Mouse (Mus musculus) embryonic stem cell, embryonic (primary cell): Measurements from ENCODE around the gene Islr2.

Experiments
- CTCF ChIA-PET, 4 experiments: fragments of 300-600 bp in 2 of 4; fragments of 350-600 bp in 2 of 4; sonication (Branson Sonifier 250); formaldehyde crosslinking; loops; one replicate each; lab custom pipeline; 2022; ENCODE audit warnings: inconsistent platforms in 2 of 4; lab: Charles Lee
- POLR2A ChIA-PET, 4 experiments: fragments of 300-600 bp in 2 of 4; fragments of 350-600 bp in 2 of 4; sonication (Branson Sonifier 250); formaldehyde crosslinking; loops; one replicate each; lab custom pipeline; 2022; ENCODE audit warnings: antibody characterized with exemption in 4 of 4, inconsistent platforms in 1 of 4; lab: Charles Lee

Islr2 gene

DNA sequence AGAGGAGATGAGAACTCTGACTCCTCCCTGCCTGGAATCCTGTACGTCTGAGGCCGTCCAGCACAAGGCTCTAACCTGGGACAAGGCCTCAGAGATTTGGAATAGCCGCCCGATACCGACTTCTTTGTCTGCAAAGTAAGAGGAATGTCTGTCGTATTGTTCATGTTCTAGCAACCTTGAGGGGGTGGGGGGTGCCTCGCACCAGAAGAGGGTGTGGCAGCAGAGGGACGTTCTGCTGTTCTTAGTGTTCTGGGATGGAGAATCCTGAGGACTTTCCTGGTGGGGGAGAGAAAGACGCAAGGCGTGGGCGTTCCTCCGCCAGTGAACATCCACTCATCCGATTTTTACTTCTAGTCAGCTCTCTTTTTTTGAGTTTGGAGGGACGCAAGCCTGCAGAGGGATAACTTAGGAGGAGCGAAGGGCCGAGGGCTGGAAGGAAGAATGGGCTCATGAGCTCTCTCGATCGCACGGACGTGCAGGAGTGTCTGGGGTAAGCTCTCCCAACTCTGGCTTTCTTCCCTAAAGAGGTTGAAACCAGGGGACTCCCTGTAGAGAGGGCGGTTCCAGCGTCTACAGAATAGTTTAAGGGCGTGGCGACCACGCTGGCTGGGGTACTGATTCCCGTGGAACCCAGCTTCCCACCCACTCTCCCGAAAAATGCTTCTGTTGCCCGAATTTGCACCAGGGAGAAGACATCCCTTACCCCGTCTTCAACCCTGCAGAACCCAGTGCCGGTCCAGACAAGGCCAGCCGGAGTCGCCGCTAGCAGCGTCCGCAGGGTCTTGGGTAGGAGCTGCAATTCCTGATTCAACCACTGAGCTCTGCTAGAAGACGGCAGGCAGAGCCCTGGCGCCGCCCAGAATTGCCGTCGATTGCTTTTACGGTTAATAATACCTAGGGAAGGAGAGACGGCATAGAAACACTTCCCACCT is at the start of gene Islr2, which contains the start of gene Islr:
Gene Islr2 (minus strand): TSS at position 804 of the 932 bp plus-strand sequence.
Gene Islr (minus strand): TSS at position 791 of the 932 bp plus-strand sequence.
- ChIA-PET POLR2A (interaction anchor here (0.6 to 10.5 kb wide), 64 partner anchors 8 to 828 kb away, joined by 3 to 125 read pairs (median 5); partner anchors contain the start of genes Nptn (in 2 of the 4), Pml (in 2 of the 4), Arid3b (in 1 of the 4) and Cyp11a1 (in 1 of the 4)), CTCF (interaction anchor here (0.6 to 4.2 kb wide), 124 partner anchors 8 to 1299 kb away, joined by 3 to 108 read pairs (median 4); partner anchors contain the start of gene Cyp11a1 (in 1 of the 4))

DNA sequence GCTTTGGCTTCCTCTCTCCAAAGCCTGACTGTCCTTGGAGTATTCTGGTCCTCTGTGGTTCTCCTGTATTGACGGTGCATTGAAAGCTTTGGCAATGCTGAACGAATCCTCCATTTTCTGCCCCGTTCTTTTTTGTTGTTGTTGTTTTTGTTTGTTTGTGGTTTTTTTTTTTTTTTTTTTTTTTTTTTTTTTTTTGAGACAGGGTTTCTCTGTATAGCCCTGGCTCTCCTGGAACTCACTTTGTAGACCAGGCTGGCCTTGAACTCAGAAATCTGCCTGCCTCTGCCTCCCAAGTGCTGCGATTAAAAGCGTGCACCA is 49.6 kb upstream of the Islr2 start:
- ChIA-PET CTCF (interaction anchor here (0.5 to 1.6 kb wide), 14 partner anchors 13 to 711 kb away, joined by 3 to 13 read pairs (median 4); no protein-coding TSS in a partner anchor), POLR2A (interaction anchor here (0.5 to 3.7 kb wide), 32 partner anchors 8 to 1069 kb away, joined by 3 to 45 read pairs (median 5); no protein-coding TSS in a partner anchor)

DNA sequence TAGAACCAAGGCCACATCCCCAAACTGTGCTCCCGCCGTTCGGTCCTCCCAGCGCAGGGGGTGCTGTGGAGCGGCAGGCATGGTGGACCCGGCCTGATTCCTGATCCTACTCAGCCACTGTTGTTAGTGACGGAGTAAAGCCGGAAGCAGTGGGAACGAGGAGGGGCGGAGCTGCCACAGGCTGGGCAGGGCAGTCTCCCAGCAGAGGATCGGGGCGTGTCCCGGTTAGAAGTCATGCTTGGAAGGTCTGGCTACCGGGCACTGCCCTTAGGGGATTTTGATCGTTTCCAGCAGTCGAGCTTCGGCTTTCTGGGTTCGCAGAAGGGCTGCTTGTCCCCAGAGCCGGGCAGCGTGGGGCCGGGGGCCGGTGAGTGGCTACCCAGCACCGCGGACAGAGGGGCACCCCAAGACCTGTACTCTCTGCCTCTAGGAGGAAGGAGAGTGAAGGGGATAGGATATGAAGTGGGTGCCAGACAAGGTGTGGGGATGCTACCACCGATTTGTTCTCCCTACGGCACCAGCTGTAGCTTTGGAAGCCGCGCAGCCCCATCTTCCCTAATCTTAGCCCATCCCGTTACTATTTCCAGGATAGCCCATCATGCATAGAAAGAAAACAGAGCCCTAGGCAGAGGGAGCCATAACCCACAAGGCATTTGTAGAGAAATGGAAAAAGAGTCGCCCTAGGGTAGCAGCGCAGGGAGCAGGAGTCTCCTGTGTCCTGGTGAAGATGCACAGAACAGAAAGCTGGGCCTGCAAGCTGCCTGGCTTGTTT is 49.1 kb upstream of the Islr2 start, which contains the start of gene Stoml1:
Gene Stoml1 (plus strand): TSS at position 132 of the 772 bp plus-strand sequence.
- ChIA-PET POLR2A (interaction anchor here (0.5 to 3.7 kb wide), 47 partner anchors 9 to 1176 kb away, joined by 3 to 45 read pairs (median 4); partner anchors contain the start of genes Arid3b (in 1 of the 4) and Nptn (in 1 of the 4)), CTCF (interaction anchor here (0.5 to 1.6 kb wide), 26 partner anchors 9 to 710 kb away, joined by 3 to 18 read pairs (median 4); no protein-coding TSS in a partner anchor)

DNA sequence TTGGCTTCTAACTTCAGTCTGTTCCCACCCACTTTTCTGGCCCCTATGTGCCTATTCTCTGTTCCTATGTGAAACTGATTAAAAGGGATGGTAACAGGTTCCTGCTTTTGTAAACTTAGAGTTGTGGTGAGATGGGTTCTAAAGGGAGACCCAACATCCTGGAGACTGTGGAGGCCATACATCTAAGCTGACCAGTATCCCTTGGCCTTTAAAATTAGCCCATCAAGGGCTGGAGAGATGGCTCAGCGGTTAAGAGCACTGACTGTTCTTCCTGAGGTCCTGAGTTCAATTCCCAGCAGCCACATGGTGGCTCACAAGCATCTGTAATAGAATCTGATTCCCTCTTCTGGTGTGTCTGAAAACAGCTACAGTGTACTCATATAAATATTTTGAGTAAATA is 46.6 kb upstream of the Islr2 start:
- ChIA-PET CTCF (interaction anchor here (0.6 to 5.7 kb wide), 14 partner anchors 10 to 34 kb away, joined by 3 to 57 read pairs (median 8); no protein-coding TSS in a partner anchor), POLR2A (interaction anchor here (0.7 to 13.0 kb wide), 24 partner anchors 9 to 485 kb away, joined by 3 to 458 read pairs (median 8); partner anchors contain the start of gene Clk3 (in 1 of the 4))

DNA sequence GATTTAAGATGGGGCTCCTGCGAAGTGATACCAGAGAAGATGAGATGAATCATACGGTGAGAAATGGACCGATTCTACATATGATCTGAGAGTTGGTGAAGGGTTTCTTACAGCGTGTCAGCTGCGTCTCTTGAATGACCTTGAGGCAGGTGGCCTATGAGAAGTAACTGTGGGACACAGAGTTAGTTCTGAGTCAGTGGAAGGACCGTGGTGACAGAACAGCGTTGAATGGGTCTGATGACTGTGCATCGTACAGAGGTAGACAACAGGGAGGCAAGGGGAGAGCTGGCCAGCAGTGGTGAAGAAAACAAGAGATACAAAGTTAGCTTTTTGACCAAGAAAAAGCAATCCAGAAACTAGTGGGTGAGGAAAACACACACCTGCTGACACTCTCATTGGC is 46.2 kb upstream of the Islr2 start:
- ChIA-PET POLR2A (interaction anchor here (0.7 to 13.0 kb wide), 49 partner anchors 8 to 484 kb away, joined by 3 to 458 read pairs (median 6); partner anchors contain the start of genes Arid3b (in 1 of the 4), Clk3 (in 1 of the 4), Islr (in 1 of the 4) and Islr2 (in 1 of the 4)), CTCF (interaction anchor here (0.5 to 5.7 kb wide), 34 partner anchors 9 to 624 kb away, joined by 3 to 57 read pairs (median 4); partner anchors contain the start of genes Islr (in 1 of the 4) and Islr2 (in 1 of the 4))

DNA sequence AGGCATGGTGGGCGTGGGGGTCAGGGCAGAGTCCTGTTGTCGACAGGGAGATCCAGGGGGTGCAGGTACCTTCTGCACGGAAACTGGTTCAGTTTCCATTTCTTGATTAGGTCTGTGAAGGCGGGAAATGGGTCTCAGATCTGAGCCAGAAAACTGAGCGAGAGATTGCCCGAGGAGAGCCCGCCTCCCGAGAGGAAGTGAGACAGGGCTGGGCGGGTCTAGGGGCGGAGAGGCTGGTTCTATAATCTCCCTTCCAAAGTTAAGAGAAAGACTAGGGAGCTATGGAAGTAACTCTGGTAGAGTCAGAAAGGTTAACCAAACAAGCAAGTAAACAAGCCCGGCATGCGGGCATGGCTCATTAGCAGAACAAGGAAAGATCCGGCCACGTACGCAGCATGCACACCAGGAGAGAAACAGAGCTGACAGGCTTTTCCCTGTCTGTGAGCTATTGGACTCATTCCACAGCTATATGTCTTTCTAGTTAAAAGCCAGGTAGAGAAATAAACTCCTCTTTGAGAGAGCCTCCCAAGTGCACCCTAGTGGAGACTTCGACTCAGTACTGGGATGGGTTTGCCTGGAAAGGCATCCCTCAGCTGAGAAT is 45.6 kb upstream of the Islr2 start, which contains the start of gene Pml:
Gene Pml (minus strand): TSS at position 195 of the 601 bp plus-strand sequence.
- ChIA-PET POLR2A (interaction anchor here (0.6 to 13.0 kb wide), 51 partner anchors 8 to 484 kb away, joined by 3 to 458 read pairs (median 5); partner anchors contain the start of genes Arid3b (in 1 of the 4), Clk3 (in 1 of the 4), Islr (in 1 of the 4) and Islr2 (in 1 of the 4)), CTCF (interaction anchor here (0.5 to 5.7 kb wide), 37 partner anchors 9 to 1209 kb away, joined by 3 to 57 read pairs (median 4); partner anchors contain the start of genes Islr (in 1 of the 4) and Islr2 (in 1 of the 4))

DNA sequence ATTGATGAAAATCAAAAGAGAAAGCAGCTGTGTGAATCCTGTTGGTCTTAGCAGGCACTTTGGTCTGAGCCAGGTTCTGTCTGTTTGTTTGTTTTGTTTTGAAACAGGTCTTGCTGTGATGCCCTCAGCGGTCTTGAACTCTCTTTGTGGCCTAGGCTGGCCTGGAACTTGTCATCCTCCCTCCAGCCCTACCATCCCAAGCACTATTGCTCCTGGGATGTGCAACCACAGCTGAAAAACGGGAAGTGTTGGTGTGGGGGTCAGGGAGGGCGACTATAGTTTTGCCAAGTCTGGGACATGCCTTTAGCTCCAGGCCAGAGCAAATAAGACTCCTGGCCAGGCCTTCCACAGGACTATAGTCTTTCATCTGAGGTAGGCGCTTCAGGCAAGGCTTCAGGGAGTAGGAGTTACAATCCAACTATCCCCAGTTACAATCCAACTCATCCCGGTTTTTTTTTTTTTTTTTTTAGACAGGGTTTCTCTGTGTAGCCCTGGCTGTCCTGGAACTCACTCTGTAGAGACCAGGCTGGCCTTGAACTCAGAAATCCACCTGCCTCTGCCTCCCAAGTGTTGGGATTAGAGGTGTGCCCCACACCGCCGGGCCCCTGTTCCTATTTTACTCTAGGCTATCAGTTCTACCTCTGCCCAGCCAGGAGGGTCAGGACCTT is 44.8 kb upstream of the Islr2 start:
- POLR2A ChIA-PET = interaction anchor here (0.6 to 13.0 kb wide), 44 partner anchors 7 to 1065 kb away, joined by 3 to 458 read pairs (median 6); no protein-coding TSS in a partner anchor

DNA sequence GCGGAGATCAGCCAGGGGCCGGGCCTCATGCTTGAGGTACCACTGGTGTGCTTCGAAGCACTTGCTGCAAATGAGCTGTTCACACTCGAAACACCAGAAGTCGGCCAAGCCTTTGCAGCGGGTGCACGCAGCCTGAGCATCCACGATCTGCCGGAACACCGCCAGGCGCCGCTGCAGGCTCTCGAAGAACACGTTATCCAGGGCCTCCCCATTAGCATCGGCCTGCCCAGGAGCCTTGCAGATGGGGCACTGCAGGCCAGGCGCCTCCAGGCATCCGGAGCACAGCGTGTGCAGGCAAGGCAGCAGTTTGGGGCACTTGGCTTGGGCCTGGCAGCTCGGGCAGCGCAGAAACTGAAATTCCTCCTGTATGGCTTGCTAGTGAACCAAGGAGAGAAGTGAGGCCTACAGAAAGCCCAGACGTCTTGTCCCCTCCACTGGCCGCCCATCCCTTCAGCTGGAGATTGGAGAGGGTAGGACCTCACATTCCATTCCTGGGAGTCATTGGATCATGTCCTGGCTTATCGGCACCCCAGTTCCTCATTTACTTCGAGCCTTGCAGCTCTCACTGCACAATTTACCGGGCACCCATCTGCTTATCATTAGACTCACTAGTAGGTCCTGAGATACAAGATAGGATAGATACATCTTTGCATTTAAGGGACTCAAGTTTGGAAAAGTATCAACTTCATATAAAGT is 43.1 kb upstream of the Islr2 start:
- POLR2A ChIA-PET = interaction anchor here (0.6 to 13.0 kb wide), 35 partner anchors 10 to 309 kb away, joined by 3 to 458 read pairs (median 4); no protein-coding TSS in a partner anchor
- CTCF ChIA-PET = interaction anchor here (0.6 to 5.7 kb wide), 35 partner anchors 9 to 1618 kb away, joined by 3 to 57 read pairs (median 4); partner anchors contain the start of genes Islr (in 1 of the 4), Islr2 (in 1 of the 4) and Nptn (in 1 of the 4)

More for the DNA sequence above, 44.8 kb upstream of the Islr2 start:
- CTCF ChIA-PET = interaction anchor here (0.6 to 5.7 kb wide), 25 partner anchors 8 to 1208 kb away, joined by 3 to 57 read pairs (median 4); no protein-coding TSS in a partner anchor

DNA sequence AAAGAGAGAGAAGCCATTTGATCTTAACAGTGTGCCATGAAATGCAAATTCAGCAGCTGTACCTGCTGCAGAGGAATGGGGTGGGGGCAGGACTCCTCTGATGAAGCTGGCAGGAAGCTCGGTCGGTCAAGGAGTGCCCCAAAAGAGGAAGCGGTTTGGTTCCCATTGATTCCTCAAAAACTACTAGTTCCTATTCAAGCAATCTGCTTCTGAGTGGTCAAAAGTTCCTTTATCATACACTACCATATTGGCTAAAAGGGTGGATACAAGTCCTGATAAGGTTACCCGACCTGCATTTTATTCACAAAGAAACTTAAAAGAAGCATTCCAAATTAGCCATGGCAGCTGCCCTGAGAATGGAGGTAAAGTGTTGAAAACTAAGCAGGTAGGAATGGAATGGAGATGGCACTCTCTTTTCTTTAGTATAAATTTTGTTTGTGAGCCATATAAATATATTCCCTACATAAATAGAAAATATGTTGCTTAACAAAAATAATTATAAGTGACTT is 42.0 kb upstream of the Islr2 start:
- ChIA-PET POLR2A (interaction anchor here in 3 of 4 experiments (0.6 to 13.0 kb wide), 21 partner anchors 12 to 51 kb away, joined by 3 to 458 read pairs (median 4); partner anchors contain the start of genes Islr (in 1 of the 3) and Islr2 (in 1 of the 3)), CTCF (interaction anchor here (0.5 to 5.7 kb wide), 18 partner anchors 11 to 1295 kb away, joined by 3 to 57 read pairs (median 4); partner anchors contain the start of gene Snupn (in 1 of the 4))

DNA sequence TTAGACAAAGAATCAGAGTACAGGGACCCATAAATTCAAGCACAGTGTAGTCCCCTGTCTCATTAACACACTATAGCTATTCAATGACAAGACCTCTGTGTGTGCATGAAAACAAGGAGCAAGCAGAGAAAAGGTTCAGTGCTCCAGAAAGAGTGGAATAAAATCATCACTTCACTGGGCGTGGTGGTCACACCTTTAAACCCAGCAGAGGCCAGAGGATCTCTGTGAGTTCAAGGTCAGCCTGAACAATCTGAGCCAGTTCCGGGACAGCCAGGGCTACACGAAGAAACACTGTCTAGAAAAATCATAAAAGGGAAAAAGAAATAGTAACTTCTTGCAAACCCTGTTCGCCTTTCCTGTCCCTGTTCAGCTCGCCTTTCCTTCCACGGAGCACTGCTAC is 39.6 kb upstream of the Islr2 start:
- CTCF ChIA-PET = interaction anchor here (0.5 to 3.6 kb wide), 14 partner anchors 8 to 681 kb away, joined by 3 to 18 read pairs (median 4); partner anchors contain the start of genes Islr (in 1 of the 4), Islr2 (in 1 of the 4) and Stoml1 (in 1 of the 4)

DNA sequence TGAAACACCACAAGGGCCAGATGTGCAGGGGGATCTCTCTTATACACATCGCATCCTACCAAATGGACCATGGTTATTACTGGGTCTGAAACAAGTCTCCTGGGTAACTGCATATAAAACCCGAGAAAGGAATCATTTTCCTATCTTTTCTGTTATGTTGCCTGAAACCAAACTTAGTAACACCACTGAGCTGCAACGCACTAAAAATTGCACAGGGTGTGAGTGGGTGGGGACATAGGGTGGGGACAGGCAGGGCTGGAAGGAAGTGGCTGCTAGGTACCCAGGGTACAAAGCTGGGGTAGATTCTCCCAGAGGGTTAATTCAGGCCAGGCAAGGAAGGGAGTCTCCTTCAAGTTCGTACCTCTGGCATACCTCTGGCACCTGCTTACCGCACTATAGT is 38.6 kb upstream of the Islr2 start:
- POLR2A ChIA-PET = interaction anchor here (0.5 to 13.0 kb wide), 32 partner anchors 10 to 213 kb away, joined by 3 to 458 read pairs (median 6); partner anchors contain the start of gene Stoml1 (in 2 of the 4)
- CTCF ChIA-PET = interaction anchor here in 2 of 4 experiments (0.5 to 4.0 kb wide), 12 partner anchors 8 to 585 kb away, joined by 3 to 21 read pairs (median 5); partner anchors contain the start of genes Islr (in 1 of the 2), Islr2 (in 1 of the 2), Pml (in 1 of the 2) and Stoml1 (in 1 of the 2)

More for the DNA sequence above, 39.6 kb upstream of the Islr2 start:
- POLR2A ChIA-PET = interaction anchor here (0.6 to 13.0 kb wide), 37 partner anchors 8 to 793 kb away, joined by 3 to 458 read pairs (median 6); partner anchors contain the start of genes Stoml1 (in 3 of the 4) and Neo1 (in 1 of the 4)

DNA sequence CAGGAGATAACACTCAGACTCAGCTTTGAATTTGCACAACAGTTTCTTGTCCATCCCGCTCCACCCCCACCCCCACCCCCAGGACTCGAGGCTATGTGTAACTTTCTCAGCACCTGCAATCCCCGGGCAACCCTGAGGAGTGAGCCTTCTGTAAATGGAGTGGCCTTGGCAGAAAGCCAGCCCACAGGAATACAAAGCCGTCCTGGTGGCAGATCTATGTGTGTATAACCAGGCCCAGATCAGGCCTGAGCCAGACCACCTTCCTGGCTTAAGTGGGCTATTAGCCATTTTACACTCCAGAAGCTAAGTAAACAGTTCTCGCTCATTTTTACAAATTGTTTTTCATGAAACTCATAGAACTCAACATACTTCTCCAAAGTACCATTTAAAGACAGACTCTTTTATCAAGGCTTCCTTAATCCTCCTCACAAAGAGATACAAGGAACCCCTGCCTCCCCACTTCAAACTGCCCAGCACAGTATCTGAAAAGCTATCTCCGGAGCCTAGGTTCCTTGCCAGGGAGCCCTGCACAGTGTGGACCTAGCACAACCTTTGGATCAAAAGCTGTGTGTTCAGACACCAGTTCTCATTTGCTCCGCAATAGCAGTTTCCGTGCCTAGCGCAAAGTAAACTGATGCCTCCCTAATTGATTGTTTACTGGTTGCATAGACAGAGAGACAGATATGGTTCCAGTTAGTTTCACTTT is 37.8 kb upstream of the Islr2 start:
- POLR2A ChIA-PET = interaction anchor here (0.6 to 13.0 kb wide), 40 partner anchors 8 to 214 kb away, joined by 3 to 458 read pairs (median 6); partner anchors contain the start of genes Pml (in 3 of the 4), Islr (in 2 of the 4), Islr2 (in 2 of the 4) and Stoml1 (in 2 of the 4)

DNA sequence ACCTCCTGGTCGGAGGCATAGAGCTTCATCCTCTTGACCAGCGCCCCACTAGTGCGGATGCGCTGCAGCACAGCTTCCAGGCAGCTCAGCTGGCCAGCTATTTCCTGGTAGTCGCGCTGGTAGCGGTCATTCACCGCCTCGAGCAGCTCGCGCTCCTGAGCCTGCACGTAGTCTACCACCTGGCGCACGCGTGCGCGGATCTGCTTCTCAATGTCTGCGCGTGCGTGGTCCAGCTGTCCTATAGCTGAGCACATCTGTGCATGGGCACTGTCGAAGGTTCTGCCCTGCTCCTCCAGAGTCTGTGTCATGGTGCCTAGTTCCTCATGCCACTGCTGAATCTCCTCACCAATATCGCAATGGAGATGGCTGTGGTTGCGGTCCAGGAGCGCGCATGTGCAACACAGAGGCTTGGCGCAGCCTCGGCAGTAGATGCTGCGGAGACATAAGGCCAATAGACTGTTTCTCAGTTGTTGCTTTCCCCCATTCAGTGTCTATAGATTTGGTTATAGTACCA is 30.4 kb upstream of the Islr2 start:
- CTCF ChIA-PET = interaction anchor here in 3 of 4 experiments (0.6 to 5.2 kb wide), 19 partner anchors 8 to 490 kb away, joined by 3 to 38 read pairs (median 5); partner anchors contain the start of genes Islr (in 1 of the 3), Islr2 (in 1 of the 3), Pml (in 1 of the 3) and Stoml1 (in 1 of the 3)

More for the DNA sequence above, 37.8 kb upstream of the Islr2 start:
- CTCF ChIA-PET = interaction anchor here in 3 of 4 experiments (0.6 to 4.0 kb wide), 16 partner anchors 8 to 40 kb away, joined by 3 to 21 read pairs (median 6); partner anchors contain the start of genes Pml (in 2 of the 3), Islr (in 1 of the 3), Islr2 (in 1 of the 3) and Stoml1 (in 1 of the 3)

More for the DNA sequence above, 30.4 kb upstream of the Islr2 start:
- POLR2A ChIA-PET = interaction anchor here (0.6 to 9.3 kb wide), 34 partner anchors 8 to 398 kb away, joined by 3 to 126 read pairs (median 4); partner anchors contain the start of genes Pml (in 2 of the 4), Arid3b (in 1 of the 4), Cyp11a1 (in 1 of the 4) and Nptn (in 1 of the 4)
